ENCODE assay signal across 17 mouse cellular contexts in the genomic region with DNA sequence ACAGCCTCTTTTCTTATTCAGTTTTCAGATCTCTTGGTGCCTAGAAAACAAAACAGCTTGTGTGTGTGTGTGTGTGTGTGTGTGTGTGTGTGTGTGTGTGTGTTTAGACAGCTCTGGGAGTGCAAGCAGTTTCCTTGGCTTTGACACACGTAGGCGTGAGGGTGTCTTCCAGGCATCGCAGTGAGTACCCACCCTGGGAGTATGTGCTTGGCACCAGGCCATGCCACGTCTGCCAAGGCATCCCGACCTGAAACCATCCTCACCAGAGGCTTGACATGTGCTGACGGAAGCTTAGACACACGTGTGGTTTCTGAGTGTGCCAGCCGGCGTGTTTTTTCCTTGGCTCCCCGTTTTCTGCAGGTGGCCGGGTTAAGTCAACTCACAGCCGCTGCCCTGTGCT.
A peak's percentile ranks its signal among the peaks of the same experiment; 100 is the strongest.
DNase-seq lines count a peak whose midpoint lies in the region; ATAC-seq and TF ChIP-seq lines count a peak whose summit lies in the region.
"Had no signal": no experiment of that assay in that cellular context is flagged by ENCODE, and none has a peak within 500 bp of the region (broad histone marks: within the 10 kb centered on the region; RNA-seq: fewer than 3 reads in every experiment).

No protein-coding gene starts in this region.

- intact Hi-C loops in left cerebral cortex, adult 2 months (cut with DNase I), result no loop called here

- no peaks in the 10 kb centered on the region for H3K36me3 ChIP-seq in midbrain, embryonic 14.5 days (ENCODE audit: control insufficient read depth, insufficient read depth, low read length)
- H3K36me3 ChIP-seq in midbrain, embryonic 10.5 days, result no peaks in the 10 kb centered on the region
- H3K36me3 ChIP-seq: kidney, embryonic 15.5 days; liver, embryonic 13.5 days had no signal

- peak; percentile 57 to 68 for DNase-seq in cerebellum, postnatal 14 days
- no peak for DNase-seq in cerebellum, adult 8-10 months
- peak; percentile 11 for DNase-seq in kidney, postnatal 10 days
- no peak for DNase-seq in kidney, adult 11 months
- no peak for DNase-seq in midbrain, embryonic 14.5 days
- no peak for DNase-seq in midbrain, embryonic 10.5 days (ENCODE audit: low spot score)
- DNase-seq in lung, postnatal 36 days, result peak; percentile 10
- no peak for DNase-seq in left cerebral cortex, adult 2 months (ENCODE audit: extremely low spot score in 1 of 2, low spot score in 2 of 2)
- DNase-seq: adrenal gland, postnatal 36 days; embryo, embryonic 11 days; gastrocnemius, postnatal 36 days; layer of hippocampus, adult 9-11 months; liver, embryonic 13.5 days; thymus, postnatal 4 days had no signal

- no peaks in the 10 kb centered on the region for H3K9me3 ChIP-seq in midbrain, embryonic 14.5 days (ENCODE audit: control insufficient read depth, low read length)
- H3K9me3 ChIP-seq in midbrain, embryonic 10.5 days (replicated peaks), result no peaks in the 10 kb centered on the region
- H3K9me3 ChIP-seq: kidney, embryonic 15.5 days; liver, embryonic 13.5 days had no signal

- no peaks in the 10 kb centered on the region for H3K4me1 ChIP-seq in midbrain, embryonic 14.5 days (ENCODE audit: control insufficient read depth, insufficient read depth, low read length)
- H3K4me1 ChIP-seq in midbrain, embryonic 10.5 days, result peaks cover 22% of the 10 kb centered on the region
- H3K4me1 ChIP-seq: kidney, embryonic 15.5 days; liver, embryonic 13.5 days had no signal

- 0 out of 2 replicates have a peak overlapping the region, but pooled peaks have one; percentile 20 for H3K27ac ChIP-seq in midbrain, embryonic 14.5 days (replicated peaks; ENCODE audit: low read depth, low read length)
- H3K27ac ChIP-seq in midbrain, embryonic 10.5 days (replicated peaks), result no peak overlapping the region; the same call in 1 of the 2 replicates
- H3K27ac ChIP-seq in left cerebral cortex, adult 2 months, result no peak overlapping the region
- H3K27ac ChIP-seq: kidney, embryonic 15.5 days; liver, embryonic 13.5 days had no signal

- no peak for ATAC-seq in midbrain, embryonic 14.5 days (ENCODE audit: low FRiP score, low TSS enrichment)
- ATAC-seq: activated CD4-positive, CD25-positive, alpha-beta regulatory T cell, adult 4 months had no signal

- no peak overlapping the region for H3K4me2 ChIP-seq in midbrain, embryonic 14.5 days (ENCODE audit: low read length)
- H3K4me2 ChIP-seq: heart, embryonic 11.5 days; kidney, embryonic 15.5 days; liver, embryonic 13.5 days had no signal

- H3K9ac ChIP-seq in midbrain, embryonic 14.5 days (replicated peaks; ENCODE audit: low read length), result no peak overlapping the region
- H3K9ac ChIP-seq: kidney, embryonic 15.5 days; liver, embryonic 13.5 days had no signal

- no peak overlapping the region for H3K4me3 ChIP-seq in midbrain, embryonic 14.5 days (replicated peaks; ENCODE audit: low read depth, low read length)
- H3K4me3 ChIP-seq in midbrain, embryonic 10.5 days, result no peak overlapping the region
- no peak overlapping the region for H3K4me3 ChIP-seq in left cerebral cortex, adult 2 months
- H3K4me3 ChIP-seq: kidney, embryonic 15.5 days; liver, embryonic 13.5 days had no signal

- no peak for TF ChIP-seq CTCF in left cerebral cortex, adult 2 months (IDR thresholded peaks at IDR 0.05)

- no peaks in the 10 kb centered on the region for H3K27me3 ChIP-seq in midbrain, embryonic 14.5 days (ENCODE audit: control insufficient read depth, insufficient read depth, low read length)
- peaks cover 41% of the 10 kb centered on the region for H3K27me3 ChIP-seq in midbrain, embryonic 10.5 days (ENCODE audit: low read depth, poor library complexity, severe bottlenecking)
- H3K27me3 ChIP-seq: kidney, embryonic 15.5 days; liver, embryonic 13.5 days had no signal

- WGBS in midbrain, embryonic 14.5 days, result 83% methylated on average over 12 of the region's 12 CpGs
- WGBS in midbrain, embryonic 10.5 days, result 76% methylated on average over 12 of the region's 12 CpGs

Comparison
In these comparisons a context has a peak if more than half of its experiments do, and no peak if none do; other contexts are left out.
1. DNase-seq: peak in cerebellum, postnatal 14 days (2 of 2), kidney, postnatal 10 days (single experiment) and lung, postnatal 36 days (single experiment); none in cerebellum, adult 8-10 months (single experiment), kidney, adult 11 months (single experiment), midbrain, embryonic 14.5 days (single experiment), midbrain, embryonic 10.5 days (single experiment) and left cerebral cortex, adult 2 months (0 of 2).